Mouse (Mus musculus) urinary bladder, postnatal 14 days (tissue): ENCODE measurements around the gene Mmrn1.

Source experiments
- DNase-seq: peaks from one replicate; pipeline ENCODE4 v3.0.0; 2021; ENCODE audit warnings: low spot score

Gene Mmrn1

DNA sequence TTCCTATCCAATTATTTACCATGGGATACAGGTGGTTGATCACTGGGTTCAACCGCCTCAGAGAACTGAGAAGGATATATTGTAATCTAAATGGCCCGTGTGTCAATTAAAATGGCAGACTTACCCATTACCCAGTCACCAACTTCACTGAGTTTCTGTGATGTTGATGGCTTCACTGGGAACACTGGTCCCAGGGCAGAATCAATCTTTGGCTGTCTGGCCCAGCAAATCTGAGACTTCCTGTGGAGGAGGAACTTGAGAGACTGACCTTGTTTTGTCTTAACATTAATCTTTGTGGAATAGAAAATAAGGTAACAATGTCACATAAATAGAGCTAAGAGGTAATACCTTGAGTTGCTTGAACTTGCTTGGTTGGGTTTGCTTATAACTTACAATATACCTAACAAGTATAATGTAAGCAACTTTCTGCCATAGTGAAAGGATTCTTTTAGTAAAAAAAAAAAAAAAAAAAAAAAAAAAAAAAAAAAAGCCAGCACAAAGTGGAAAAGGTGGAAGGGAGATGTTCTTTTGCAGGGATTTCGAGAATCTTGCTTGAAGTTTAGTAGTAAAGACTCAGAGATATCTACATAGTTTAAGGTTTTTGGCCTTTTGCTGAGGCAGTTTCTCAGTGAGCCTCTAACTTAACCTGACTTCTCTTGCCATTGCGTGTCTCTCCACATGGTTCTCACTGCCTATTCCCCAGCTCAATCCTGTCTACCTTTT, 68.8 kb downstream of the Mmrn1 start:
- DNase-seq = no peak

DNA sequence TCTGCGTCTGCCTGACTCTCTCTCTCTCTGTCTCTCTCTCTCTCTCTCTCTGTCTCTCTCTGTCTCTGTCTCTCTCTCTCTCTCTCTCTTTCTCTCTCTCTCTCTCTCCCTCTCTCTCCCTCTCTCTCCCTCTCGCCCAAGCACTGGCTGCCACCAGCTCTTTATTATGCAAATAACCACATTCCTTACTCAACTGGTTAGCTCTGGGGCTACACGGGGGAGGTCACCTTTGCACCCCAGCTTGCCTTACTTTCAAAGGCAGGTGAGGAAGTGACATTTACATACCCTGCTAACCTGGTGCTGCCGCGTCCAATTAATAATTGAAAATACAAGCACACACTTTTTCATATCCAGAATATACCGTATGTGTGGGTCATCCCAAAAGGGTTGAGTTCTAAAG, 69.3 kb downstream of the Mmrn1 start:
- no peak for DNase-seq

DNA sequence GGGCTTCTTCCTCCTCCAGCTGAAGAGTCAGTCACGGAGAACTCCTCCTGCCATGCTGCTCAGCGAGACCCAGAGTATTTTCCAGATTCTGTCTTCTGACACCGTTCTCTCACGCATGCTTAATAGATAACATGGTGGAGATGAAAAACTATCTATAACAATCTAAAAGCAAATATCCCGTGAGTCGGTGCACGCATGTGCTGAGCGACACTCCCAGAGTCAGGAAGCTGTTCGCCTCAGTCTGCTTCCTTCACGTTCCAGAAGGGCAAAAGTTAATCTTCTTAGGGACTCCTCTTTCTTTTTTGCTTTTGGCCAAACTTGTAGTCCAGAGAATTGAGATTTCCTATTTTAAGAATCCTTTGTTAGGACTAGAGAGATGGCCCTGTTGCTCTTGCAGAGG, 69.7 kb downstream of the Mmrn1 start:
- no peak for DNase-seq

DNA sequence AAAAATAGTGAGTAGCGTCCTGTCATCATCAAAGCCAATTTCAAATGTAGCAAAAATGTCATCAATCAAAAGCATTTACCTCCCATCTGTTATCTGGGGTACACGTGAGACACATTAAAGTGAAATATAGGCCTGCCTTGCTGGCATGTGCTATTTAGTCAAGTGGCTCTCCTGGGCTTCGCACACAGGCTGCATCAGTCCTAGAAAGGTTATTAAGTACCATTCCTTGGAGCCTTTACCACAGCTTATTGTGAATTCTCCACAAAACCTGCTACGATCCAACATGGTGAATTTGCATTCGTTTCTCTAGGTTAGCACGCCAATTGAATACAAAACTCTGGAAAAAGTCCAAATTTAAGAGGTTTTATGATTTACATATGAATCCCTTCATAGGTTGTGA, 70.8 kb downstream of the Mmrn1 start:
- DNase-seq = no peak

DNA sequence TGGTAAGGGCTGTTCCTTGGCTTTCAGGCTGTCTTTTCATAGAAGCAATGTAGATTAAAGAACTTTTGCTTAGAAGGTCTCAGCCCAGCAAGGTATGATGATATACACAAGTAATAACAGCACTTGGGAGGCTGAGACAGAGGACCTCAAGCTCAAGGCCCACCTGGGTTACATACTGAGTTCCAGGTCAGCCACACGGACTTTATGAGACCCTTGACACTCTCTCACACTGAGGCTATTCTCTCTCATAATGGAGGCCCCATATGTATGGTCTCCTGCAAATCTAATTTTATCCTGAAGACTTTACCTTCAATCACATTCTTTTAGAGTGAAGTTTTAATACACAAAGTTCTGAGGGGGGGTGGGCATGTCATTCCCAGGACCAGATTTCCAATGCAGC, 71.6 kb downstream of the Mmrn1 start:
- DNase-seq = no peak

DNA sequence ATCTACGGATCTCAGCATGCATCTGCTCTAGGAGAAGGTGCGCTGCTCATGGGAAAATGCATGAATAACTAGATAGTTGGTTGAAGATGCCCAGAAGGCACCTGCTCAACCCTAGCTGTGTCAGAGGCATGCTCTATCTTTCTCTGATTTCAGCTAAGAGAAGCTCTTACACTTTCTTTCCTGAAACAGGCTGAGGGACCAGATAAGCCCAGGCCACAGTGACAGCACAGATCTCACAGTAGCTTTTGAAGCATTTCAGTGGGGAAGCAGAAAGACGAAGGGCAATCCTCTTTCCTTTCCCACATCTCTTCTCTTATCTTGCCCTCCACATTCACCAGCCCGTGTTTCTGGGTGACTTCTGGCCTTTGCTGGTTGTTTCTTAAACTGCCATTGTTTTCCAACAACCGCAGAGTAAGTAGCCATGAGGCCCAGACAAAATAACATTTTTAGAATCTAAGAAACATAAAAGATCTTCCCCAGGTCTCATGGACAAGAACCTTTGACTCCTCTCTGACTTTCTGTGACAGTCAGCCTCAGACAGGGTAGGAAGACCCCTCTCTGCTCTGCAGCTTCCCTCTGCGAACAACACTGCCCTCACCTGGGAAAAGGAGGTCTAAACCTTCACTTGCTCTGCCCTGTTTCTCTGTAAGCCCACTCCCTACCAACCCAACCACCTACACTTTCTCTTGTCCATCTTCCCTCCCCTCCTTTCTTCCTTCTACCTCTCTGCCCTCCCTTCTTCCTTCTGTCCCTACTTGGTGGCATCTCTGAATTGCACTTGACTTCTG, 76.4 kb downstream of the Mmrn1 start:
- DNase-seq = no peak

DNA sequence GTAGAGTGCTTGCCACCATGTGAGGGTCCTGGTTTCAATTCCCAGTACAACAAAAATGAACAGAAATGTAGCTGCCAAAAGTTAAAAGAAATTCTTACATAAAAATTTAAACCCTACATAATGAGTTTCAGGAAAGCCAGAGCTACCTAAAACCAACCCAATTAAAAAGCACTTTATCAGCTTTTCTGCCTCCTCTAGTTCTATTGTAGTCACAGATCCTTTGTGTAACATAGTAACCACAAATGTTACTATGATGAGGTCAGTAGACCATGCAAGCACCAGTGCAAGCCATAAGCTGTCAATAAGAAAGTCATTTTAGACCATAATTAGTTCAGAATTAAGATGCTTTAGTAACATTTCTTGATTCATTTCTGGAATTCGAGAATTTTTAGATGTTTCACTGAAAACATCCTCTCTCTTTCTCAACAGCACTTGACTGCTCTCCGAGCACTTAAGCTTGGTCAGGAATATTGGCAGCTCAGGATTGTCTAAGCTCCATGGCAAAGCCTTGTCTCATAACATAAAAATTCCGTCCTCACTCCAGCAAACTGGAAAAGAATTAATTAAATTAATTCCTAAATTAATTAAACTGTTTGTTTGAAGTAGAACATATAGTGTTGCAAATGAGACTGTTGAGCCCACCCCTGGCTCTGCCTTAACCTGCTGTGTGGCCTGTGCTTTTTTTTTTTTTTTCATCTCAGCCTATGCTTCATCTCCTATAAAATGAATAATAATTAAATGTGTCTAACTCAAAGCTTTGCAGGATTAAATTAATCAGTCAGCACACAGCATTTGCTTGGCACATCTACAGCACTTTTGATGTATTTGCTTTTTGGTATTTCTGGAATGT, 79.4 kb downstream of the Mmrn1 start:
- no peak for DNase-seq

DNA sequence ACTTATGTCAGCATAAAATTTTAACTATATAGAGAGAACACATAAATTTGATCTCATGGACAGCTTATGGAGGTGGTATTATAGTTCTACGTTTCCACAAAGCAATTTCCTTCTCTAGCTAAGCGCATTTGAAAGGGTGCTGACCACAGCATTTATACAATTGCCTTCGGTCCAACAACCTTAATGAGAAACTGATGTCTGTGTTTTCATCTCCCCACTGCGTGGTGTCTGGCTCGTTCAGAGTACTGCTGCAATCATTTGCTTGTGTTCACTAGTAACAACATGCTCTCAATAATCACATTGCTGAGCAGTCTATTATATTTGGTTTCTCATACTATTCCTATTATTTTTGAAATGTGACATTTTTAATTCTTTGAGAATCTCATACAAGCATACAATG, 89.0 kb downstream of the Mmrn1 start:
- no peak for DNase-seq

DNA sequence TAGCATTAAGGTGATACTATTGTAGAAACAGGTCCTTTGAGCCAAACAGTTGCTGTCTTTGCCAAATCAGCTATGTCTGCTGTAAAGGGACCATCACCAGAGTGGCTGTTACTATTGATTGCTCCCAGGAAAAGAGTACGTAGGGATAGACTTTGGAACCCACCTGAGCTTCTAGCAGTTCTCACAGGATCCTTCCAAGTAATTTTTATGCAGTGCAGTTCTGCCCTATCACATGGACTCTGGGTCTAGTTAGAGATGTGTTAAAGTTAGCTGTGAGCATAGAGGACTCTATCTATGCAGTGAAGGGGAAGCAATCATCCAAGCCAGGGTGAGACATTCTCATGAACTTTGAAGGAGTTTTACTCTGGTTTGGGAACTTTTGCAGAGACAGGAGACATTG, 94.9 kb downstream of the Mmrn1 start:
- DNase-seq = no peak

DNA sequence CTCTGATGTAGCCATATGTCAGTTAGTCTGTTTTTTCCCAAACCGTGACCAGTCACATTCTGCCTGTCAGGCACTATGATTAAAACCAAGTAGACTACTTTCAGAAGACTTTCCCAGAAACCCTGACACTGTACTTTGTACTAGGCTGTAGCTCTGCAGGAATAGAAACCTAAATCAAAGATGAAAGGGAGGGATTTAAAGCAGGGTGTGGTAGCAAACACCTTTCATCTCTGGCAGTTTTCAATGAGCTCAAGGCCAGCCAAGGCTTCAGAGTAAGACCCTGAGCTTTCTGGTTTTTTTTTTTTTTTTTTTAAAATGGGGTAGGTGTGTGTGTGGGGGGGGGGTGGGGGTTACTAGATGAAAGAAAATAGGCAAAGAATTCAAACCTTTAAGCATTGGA, 96.2 kb downstream of the Mmrn1 start:
- DNase-seq = no peak

DNA sequence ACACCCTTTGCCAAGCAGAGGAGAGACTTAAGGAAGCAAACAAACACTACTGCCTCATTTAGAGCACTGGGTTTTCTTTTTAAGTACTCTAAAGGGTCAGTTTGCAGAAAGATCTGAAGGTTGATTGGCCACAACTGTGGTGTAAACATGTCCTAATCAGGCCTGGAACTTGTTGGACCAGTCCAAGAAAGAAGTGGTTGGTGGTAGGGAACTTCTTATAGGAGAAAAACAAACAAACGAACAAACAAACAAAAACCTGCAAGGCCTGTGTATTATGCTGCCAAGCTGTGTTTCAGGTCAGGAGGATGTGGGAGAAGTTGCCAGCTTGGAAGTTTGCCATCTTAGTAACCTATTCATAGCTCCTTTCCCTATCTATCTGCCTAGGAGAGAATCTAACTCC, 108.5 kb downstream of the Mmrn1 start:
- DNase-seq = peak; percentile 32
